Mouse (Mus musculus) bone marrow macrophage, adult 2 months (primary cell): ENCODE data around the gene Sap30l.

Experiments used
- CTCF ChIP-seq: IDR thresholded peaks from 2 replicates; pipeline ENCODE4 v1.5.1; 2012; ENCODE audit warnings: low read depth, mild to moderate bottlenecking, low read length, moderate library complexity
- POLR2A ChIP-seq: IDR thresholded peaks from 2 replicates; pipeline ENCODE4 v1.6.1; 2012; ENCODE audit warnings: mild to moderate bottlenecking, low read depth, low read length, borderline replicate concordance

DNA sequence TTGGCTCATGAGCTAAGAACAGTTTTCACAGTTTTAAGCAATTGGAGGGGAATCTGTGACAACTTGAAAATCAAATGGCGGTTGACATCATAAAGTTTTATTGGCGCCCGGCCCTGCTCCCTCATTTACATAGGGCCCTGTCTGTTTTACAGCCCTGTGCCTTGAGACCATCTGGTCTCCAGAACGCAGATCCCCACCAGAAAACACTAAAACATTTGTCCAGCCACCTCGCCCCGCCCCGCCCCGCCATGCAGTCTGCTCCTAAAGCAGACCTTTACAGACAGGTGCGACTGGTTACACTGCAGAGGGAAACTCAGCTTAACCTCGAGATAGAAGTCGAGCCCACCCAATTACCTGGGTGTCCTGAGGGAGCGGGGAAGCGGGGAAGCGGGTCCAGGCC lies 21.6 kb upstream of the Sap30l start:
- TF ChIP-seq CTCF (no peak), POLR2A (no peak)
